Mouse (Mus musculus) heart, postnatal 0 days (tissue): Measurements from ENCODE around the gene Cct7. TPM values are rescaled to one million over a fixed set of nuclear protein-coding genes. Genes with fewer than 3 reads are reported as not detected.

Source experiments
- ATAC-seq: fragments of 200-750 bp; cut with Nextera tagmentation; 2 replicates; pipeline ENCODE4 v1.8.0; 2017; ENCODE audit warnings: low read depth, moderate number of reproducible peaks, moderate library complexity; ENCODE audit not compliant: insufficient read depth
- DNase-seq: peaks from one replicate; pipeline ENCODE4 v3.0.0-alpha.2; 2016; ENCODE audit warnings: low spot score
- H3K27ac ChIP-seq: fragments of 300-500 bp; sonication (generic); 2 replicates; pipeline ENCODE4 v1.5.1; 2014; ENCODE audit warnings: low read depth, mild to moderate bottlenecking
- H3K27me3 ChIP-seq: fragments of 300-500 bp; sonication (generic); 2 replicates; pipeline ENCODE4 v1.6.1; 2014; ENCODE audit warnings: low read length, mixed read lengths; ENCODE audit not compliant: control insufficient read depth, insufficient read depth
- H3K36me3 ChIP-seq: fragments of 300-500 bp; sonication (generic); replicated peaks from 2 replicates; pipeline ENCODE4 v1.6.1; 2014; ENCODE audit warnings: low read length, mixed read lengths; ENCODE audit not compliant: control insufficient read depth, insufficient read depth
- H3K4me1 ChIP-seq: fragments of 300-500 bp; sonication (generic); 2 replicates; pipeline ENCODE4 v1.6.1; 2014; ENCODE audit warnings: antibody characterized with exemption; ENCODE audit not compliant: control insufficient read depth, insufficient read depth
- H3K4me2 ChIP-seq: fragments of 300-500 bp; sonication (generic); 2 replicates; pipeline ENCODE4 v1.6.1; 2014; ENCODE audit warnings: low read depth, mild to moderate bottlenecking, low read length, moderate library complexity
- H3K4me3 ChIP-seq: fragments of 300-500 bp; sonication (generic); 2 replicates; pipeline ENCODE4 v1.5.1; 2014; ENCODE audit warnings: low read depth, low read length
- H3K9ac ChIP-seq: fragments of 300-500 bp; sonication (generic); replicated peaks from 2 replicates; pipeline ENCODE4 v1.6.1; 2014; ENCODE audit warnings: low read depth, low read length, mixed read lengths
- H3K9me3 ChIP-seq: fragments of 300-500 bp; sonication (generic); replicated peaks from 2 replicates; pipeline ENCODE4 v1.6.1; 2016; ENCODE audit warnings: low read length; ENCODE audit not compliant: control insufficient read depth
- CTCF ChIP-seq: IDR thresholded peaks from 2 replicates; pipeline ENCODE4 v1.5.1; 2016; ENCODE audit warnings: antibody characterized with exemption, control low read depth, low read depth
- EP300 ChIP-seq: IDR thresholded peaks from 2 replicates; pipeline ENCODE4 v1.6.1; 2016; ENCODE audit warnings: antibody characterized with exemption, low read depth
- WGBS: fragments of 180-500 bp; shearing (Covaris S2); extraction: QIAGEN DNeasy Blood & Tissue Kit; methylation state at CpG from one replicate; pipeline ENCODE4 v1.1.7; 2014; 5-methylcytosine and 5-hydroxymethylcytosine counted together
- polyA plus RNA-seq: library from polyadenylated mRNA; unstranded; fragments of >200 nt; fragmentation: Nextera tagmentation; extraction: Ambion mirVana; gene quantifications from 2 replicates; pipeline ENCODE4 v1.2.1, GENCODE M21; 2015
- total RNA-seq: library from RNA; depleted of rRNA; stranded (reverse); fragments of >200 nt; gene quantifications from 2 replicates; pipeline ENCODE4 v1.2.3, GENCODE M21; 2014; ENCODE audit warnings: low replicate concordance

Gene Cct7
- total and polyA plus RNA-seq, 2 experiments from 2014 or later = 138 to 246 TPM

- ATAC-seq (no peak), DNase-seq (no peak)
- H3K4me3 ChIP-seq = no peak overlapping the region
- H3K9me3 ChIP-seq = no peaks in the 10 kb centered on the region
- H3K27ac ChIP-seq = no peak overlapping the region
- H3K4me2 ChIP-seq = no peak overlapping the region
- H3K4me1 ChIP-seq = no peaks in the 10 kb centered on the region
- H3K9ac ChIP-seq = no peak overlapping the region
- peaks cover 16% of the 10 kb centered on the region; the same call in 1 of the 2 replicates for H3K27me3 ChIP-seq
- TF ChIP-seq EP300 (no peak), CTCF (no peak)
- H3K36me3 ChIP-seq = no peaks in the 10 kb centered on the region
These were observed 45.7 kb downstream of the Cct7 start for GRCm38 (mm10) chr6:85496976-85497375.

DNA sequence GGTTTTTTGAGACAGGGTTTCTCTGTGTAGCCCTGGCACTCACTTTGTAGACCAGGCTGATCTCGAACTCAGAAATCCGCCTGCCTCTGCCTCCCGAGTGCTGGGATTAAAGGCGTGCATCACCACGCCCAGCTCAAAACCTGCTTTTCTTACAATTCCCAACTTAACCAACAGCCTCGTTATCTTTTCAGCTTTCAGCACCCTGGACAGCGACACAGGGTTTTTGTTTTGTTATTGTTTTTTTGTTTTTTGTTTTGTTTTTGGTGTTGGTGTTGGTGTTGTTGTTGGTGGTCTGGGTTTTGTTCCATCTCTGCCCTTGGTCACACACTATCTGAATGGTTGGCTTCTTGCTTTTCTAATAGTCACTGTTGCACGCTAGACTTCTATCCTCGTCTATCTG lies 46.8 kb downstream of the Cct7 start:
- no peaks in the 10 kb centered on the region for H3K9me3 ChIP-seq
- no peak for ATAC-seq
- WGBS = 50% methylated on average over 9 of the region's 9 CpGs
- TF ChIP-seq CTCF (no peak), EP300 (no peak)
- no peak overlapping the region for H3K4me2 ChIP-seq
- H3K4me1 ChIP-seq = peaks cover 6% of the 10 kb centered on the region; the same call in 1 of the 2 replicates
- H3K27ac ChIP-seq = no peak overlapping the region
- H3K9ac ChIP-seq = no peak overlapping the region
- H3K4me3 ChIP-seq = no peak overlapping the region
- no peak for DNase-seq
- peaks cover 28% of the 10 kb centered on the region for H3K27me3 ChIP-seq
- H3K36me3 ChIP-seq = no peaks in the 10 kb centered on the region

- ATAC-seq (no peak), DNase-seq (no peak)
- 54% methylated on average over 1 of the region's 1 CpGs for WGBS
- H3K9ac ChIP-seq = no peak overlapping the region
- H3K4me3 ChIP-seq = no peak overlapping the region
- no peak for TF ChIP-seq CTCF
- no peak for TF ChIP-seq EP300
- no peaks in the 10 kb centered on the region for H3K36me3 ChIP-seq
- H3K4me2 ChIP-seq = no peak overlapping the region
- H3K27me3 ChIP-seq = peaks cover 49% of the 10 kb centered on the region
- no peak overlapping the region for H3K27ac ChIP-seq
- H3K4me1 ChIP-seq = peaks cover 6% of the 10 kb centered on the region; the same call in 1 of the 2 replicates
- H3K9me3 ChIP-seq = no peaks in the 10 kb centered on the region
These were observed 49.1 kb downstream of the Cct7 start for GRCm38 (mm10) chr6:85500416-85500815.

DNA sequence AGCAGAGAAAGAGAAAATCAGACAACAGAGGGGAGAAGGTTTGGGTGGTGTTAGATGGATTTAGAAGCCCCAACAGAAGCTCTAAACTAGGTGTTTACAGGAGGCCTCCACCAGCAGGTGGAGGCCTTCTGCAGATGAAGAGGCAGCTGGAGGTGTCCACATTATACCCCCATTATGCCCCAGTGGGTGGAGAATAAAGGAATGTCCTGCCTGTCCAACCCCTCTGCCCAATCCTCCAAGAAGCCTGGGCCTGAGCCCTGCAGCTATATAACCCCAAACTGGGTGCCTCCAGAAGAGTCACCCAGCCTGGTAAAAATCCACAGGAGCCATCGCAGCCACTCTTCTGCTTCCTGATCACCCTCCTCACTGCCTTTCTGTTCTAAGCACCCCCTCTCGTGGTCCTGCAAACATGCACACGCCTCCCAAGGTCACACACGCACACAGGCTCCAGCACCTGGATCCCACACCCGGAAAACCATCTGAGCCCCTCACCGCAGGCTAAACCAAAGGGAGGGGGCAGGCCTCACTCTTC lies 50.3 kb downstream of the Cct7 start:
- Histone ChIP-seq H3K27ac (no peak overlapping the region), H3K27me3 (peaks cover 49% of the 10 kb centered on the region), H3K4me1 (peaks cover 6% of the 10 kb centered on the region; the same call in 1 of the 2 replicates), H3K9me3 (no peaks in the 10 kb centered on the region), H3K9ac (no peak overlapping the region), H3K4me3 (no peak overlapping the region), H3K4me2 (no peak overlapping the region), H3K36me3 (no peaks in the 10 kb centered on the region)
- 20% methylated on average over 6 of the region's 6 CpGs for WGBS
- TF ChIP-seq CTCF = no peak
- no peak for TF ChIP-seq EP300
- DNase-seq (no peak), ATAC-seq (no peak)

DNA sequence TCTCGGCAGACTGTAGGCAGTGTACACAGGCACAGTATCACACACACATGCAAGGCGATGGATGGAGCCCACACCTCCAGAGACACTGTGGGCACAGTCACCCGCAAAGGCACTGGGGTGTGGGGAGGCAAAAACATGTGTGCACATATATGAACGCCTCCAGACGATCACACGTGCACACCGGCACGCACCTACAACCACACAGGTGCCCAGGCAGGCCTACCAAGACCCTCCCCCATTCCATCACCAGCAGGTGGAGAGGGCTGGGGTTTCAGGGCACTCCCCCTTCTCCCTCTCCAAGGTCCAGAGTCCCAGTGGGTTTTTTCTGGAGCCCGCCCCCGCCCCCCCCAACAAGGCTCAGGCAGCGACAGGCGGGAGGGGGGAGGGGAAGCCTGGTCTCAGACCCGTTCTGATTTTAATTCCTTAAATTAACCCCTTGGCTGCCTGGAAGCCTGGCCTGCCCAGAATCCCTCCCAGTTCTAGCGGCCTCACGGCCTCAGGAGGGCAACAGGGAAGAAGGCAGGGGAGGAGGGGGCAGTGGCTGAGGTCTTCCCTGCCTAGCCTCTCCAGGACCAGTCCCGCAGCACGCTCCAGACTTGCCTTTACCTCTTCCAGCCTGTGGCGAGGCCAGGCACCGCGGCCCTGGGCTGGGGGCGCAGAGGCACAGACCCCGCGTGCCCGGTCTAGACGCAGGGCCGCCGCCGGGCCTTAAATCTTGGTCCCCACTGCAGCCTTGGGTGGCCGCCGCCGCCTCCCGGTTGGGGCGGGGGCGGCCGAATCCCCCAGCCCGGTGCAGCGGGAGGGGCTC lies 51.0 kb downstream of the Cct7 start:
- ATAC-seq (no peak), DNase-seq (no peak)
- Histone ChIP-seq H3K27ac (no peak overlapping the region), H3K9me3 (no peaks in the 10 kb centered on the region), H3K4me2 (peak overlapping the region; percentile 81), H3K36me3 (no peaks in the 10 kb centered on the region), H3K9ac (peak overlapping the region; percentile 42; the same call in 1 of the 2 replicates), H3K4me1 (peaks cover 6% of the 10 kb centered on the region; the same call in 1 of the 2 replicates), H3K4me3 (peak overlapping the region; percentile 59), H3K27me3 (peaks cover 49% of the 10 kb centered on the region)
- 5% methylated on average over 29 of the region's 37 CpGs for WGBS
- no peak for TF ChIP-seq CTCF
- TF ChIP-seq EP300 = no peak
